Mouse (Mus musculus): ENCODE data around the gene Nol4l.

- TF ChIP-seq CTCF (IDR thresholded peaks at IDR 0.05; ENCODE audit: extremely low read depth, insufficient read length, insufficient replicate concordance, low read depth, low read length) = no peak
- TF ChIP-seq POLR2A (IDR thresholded peaks at IDR 0.05; ENCODE audit: low read depth, low read length) = no peak
Observed at GRCm38 (mm10) chr2:153575554-153575953, 45.8 kb upstream of the Nol4l start.

Data from small intestine, adult 2 months (tissue).